Mouse (Mus musculus) kidney, adult 2 months (tissue): ENCODE results near the gene Ppa1.

ENCODE experiments used
- CTCF ChIP-seq: fragments of 200-500 bp; conservative IDR thresholded peaks from 2 replicates; pipeline ENCODE4 v1.5.1; 2011; ENCODE audit warnings: low read depth, mild to moderate bottlenecking, control low read depth, low read length, moderate library complexity, mixed read lengths; ENCODE audit not compliant: insufficient read depth, insufficient read length
- POLR2A ChIP-seq: fragments of 200-500 bp; IDR thresholded peaks from one replicate; pipeline ENCODE4 v1.6.1; 2011; ENCODE audit warnings: low read depth, low read length, control low read depth

DNA sequence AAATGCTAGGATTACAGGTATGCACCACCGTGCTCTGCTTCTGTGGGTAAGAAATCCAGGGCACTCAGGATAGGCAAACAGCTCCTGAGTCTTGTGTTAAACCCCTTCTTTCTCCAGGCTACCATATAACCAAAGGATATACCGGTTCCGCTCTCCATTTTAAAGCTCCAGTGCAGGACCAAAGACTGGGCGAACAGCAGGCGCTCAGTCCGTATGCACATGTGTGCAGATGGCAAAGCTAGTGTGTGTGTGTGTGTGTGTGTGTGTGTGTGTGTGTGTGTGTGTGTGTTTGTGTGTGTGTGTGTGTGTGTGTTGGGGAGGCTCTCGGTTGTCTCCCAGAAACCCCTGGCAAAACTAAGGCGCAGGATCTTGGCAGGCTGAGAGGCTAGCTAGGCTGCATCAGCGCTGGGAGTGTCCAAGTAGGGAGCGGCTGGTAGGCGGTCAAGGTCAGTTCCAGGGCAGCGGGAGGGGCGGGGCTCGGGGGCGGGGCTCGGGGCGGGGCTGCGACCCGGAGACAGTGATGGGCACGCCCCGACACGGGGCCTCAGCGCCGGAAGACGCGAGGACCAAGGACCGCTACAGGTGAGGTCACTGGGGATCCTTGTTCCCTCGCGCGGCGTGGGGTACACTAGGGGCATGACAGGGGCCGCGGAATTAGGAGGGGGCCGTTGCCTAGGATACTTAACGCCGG lies 66.6 kb downstream of the Ppa1 start, which contains the start of gene Aifm2:
- peak; percentile 19 for TF ChIP-seq POLR2A
- no peak for TF ChIP-seq CTCF
